In the genomic region with DNA sequence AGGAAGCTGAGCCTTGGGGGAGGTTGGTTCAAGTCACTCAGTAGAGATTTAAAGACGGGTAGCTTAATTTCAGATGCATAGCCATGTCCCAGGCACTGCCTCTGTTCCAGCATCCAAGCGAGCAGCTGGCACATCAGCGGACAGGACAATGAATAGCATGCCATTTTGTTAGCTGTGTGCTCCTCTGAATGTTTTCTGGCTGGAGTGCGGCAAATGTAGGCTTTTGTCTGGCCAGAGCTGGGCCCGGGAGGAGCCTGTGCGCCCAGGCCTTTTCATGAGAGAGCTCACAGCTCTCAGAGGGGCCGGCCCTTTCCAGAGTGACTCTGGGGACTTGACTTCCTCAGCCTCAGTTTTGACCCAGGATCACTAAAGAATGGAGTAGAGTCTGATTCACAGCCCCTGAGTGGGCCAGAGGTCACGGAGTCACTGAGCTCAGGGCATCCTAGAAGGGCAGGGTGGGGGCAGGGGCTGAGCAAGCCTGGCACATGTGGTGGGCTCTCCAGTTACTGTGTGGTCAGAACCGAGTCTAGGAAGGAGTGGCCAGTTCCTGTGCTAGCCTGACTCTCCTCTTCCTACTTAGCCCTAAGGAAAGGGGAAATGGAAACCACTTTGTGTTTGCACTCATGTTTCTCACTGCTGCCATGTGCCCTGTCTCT, we compare ENCODE assay signal across 10 mouse cellular contexts. TPM values are rescaled to one million over a fixed set of nuclear protein-coding genes. Genes with fewer than 3 reads are reported as not detected.
DNase-seq lines count a peak whose midpoint lies in the region; ATAC-seq lines count a peak whose summit lies in the region.
"Had no signal": no experiment of that assay in that cellular context is flagged by ENCODE, and none has a peak within 500 bp of the region (broad histone marks: within the 10 kb centered on the region; RNA-seq: fewer than 3 reads in every experiment).

No protein-coding gene starts in this region.

- WGBS in heart, embryonic 14.5 days: 72% methylated on average over 9 of the region's 9 CpGs
- WGBS in hindbrain, embryonic 13.5 days: 20% methylated on average over 9 of the region's 9 CpGs
- WGBS in midbrain, embryonic 14.5 days: 27% methylated on average over 9 of the region's 9 CpGs

- peak overlapping the region in 1 of 2 experiments; percentile 27; a peak in 2 of 4 replicates for H3K27ac ChIP-seq in heart, embryonic 14.5 days (replicated peaks in 1 of 2; ENCODE audit: control insufficient read depth in 1 of 2, insufficient read depth in 1 of 2, low read depth in 2 of 2, low read length in 2 of 2)
- peak overlapping the region; percentile 81 for H3K27ac ChIP-seq in hindbrain, embryonic 13.5 days
- H3K27ac ChIP-seq in midbrain, embryonic 14.5 days (replicated peaks; ENCODE audit: low read depth, low read length): peak overlapping the region; percentile 70

- no peaks in the 10 kb centered on the region for H3K9me3 ChIP-seq in heart, embryonic 14.5 days (ENCODE audit: control insufficient read depth, low read length)
- no peaks in the 10 kb centered on the region for H3K9me3 ChIP-seq in hindbrain, embryonic 13.5 days
- no peaks in the 10 kb centered on the region for H3K9me3 ChIP-seq in midbrain, embryonic 14.5 days (ENCODE audit: control insufficient read depth, low read length)
- H3K9me3 ChIP-seq: G1E had no signal

- no peak for ATAC-seq in heart, embryonic 14.5 days (ENCODE audit: insufficient number of reproducible peaks, insufficient read depth, low FRiP score, low read depth)
- no peak for ATAC-seq in hindbrain, embryonic 13.5 days (ENCODE audit: low FRiP score)
- no peak for ATAC-seq in midbrain, embryonic 14.5 days (ENCODE audit: low FRiP score, low TSS enrichment)
- ATAC-seq in inflammation-experienced regulatory T-cells, adult 6 months: no peak

- H3K4me1 ChIP-seq in heart, embryonic 14.5 days (ENCODE audit: control insufficient read depth in 2 of 2, insufficient read depth in 2 of 2, low read length in 2 of 2): peaks cover 18 to 35% of the 10 kb centered on the region in 2 experiments
- peaks cover 53% of the 10 kb centered on the region for H3K4me1 ChIP-seq in hindbrain, embryonic 13.5 days (replicated peaks)
- H3K4me1 ChIP-seq in midbrain, embryonic 14.5 days (ENCODE audit: control insufficient read depth, insufficient read depth, low read length): peaks cover 25% of the 10 kb centered on the region

- 0 out of 2 replicates have a peak overlapping the region, but pooled peaks have one; percentile 2 for H3K9ac ChIP-seq in heart, embryonic 14.5 days (ENCODE audit: low read length)
- peak overlapping the region; percentile 65 for H3K9ac ChIP-seq in hindbrain, embryonic 13.5 days
- peak overlapping the region; percentile 42; the same call in 1 of the 2 replicates for H3K9ac ChIP-seq in midbrain, embryonic 14.5 days (replicated peaks; ENCODE audit: low read length)

- no peak overlapping the region for H3K4me3 ChIP-seq in heart, embryonic 14.5 days (ENCODE audit: control insufficient read depth in 1 of 2, insufficient read depth in 1 of 2, low read depth in 1 of 2, low read length in 2 of 2)
- no peak overlapping the region for H3K4me3 ChIP-seq in hindbrain, embryonic 13.5 days
- no peak overlapping the region for H3K4me3 ChIP-seq in midbrain, embryonic 14.5 days (replicated peaks; ENCODE audit: low read depth, low read length)

- no peak for DNase-seq in heart, adult 18-20 months
- DNase-seq in c-Kit-positive CD71-negative TER-119-negative erythroid progenitor cells, embryonic 14.5 days (ENCODE audit: low read depth): peak; percentile 29
- peak; percentile 33 for DNase-seq in midbrain, embryonic 14.5 days
- no peak for DNase-seq in thymus, postnatal 14 days
- DNase-seq in Muller cell, postnatal 12 days (ENCODE audit: inconsistent ontology term): no peak

- H3K36me3 ChIP-seq in heart, embryonic 14.5 days (ENCODE audit: control insufficient read depth, insufficient read depth, low read length): 0 out of 2 replicates have a peak, but pooled peaks cover 5% of the 10 kb centered on the region
- no peaks in the 10 kb centered on the region; the same call in 1 of the 2 replicates for H3K36me3 ChIP-seq in hindbrain, embryonic 13.5 days
- no peaks in the 10 kb centered on the region for H3K36me3 ChIP-seq in midbrain, embryonic 14.5 days (ENCODE audit: control insufficient read depth, insufficient read depth, low read length)

- H3K27me3 ChIP-seq in heart, embryonic 14.5 days (ENCODE audit: control insufficient read depth, insufficient read depth, low read length): no peaks in the 10 kb centered on the region
- no peaks in the 10 kb centered on the region for H3K27me3 ChIP-seq in hindbrain, embryonic 13.5 days
- no peaks in the 10 kb centered on the region for H3K27me3 ChIP-seq in midbrain, embryonic 14.5 days (ENCODE audit: control insufficient read depth, insufficient read depth, low read length)

- H3K4me2 ChIP-seq in heart, embryonic 14.5 days (ENCODE audit: low read length): no peak overlapping the region
- peak overlapping the region; percentile 28 for H3K4me2 ChIP-seq in hindbrain, embryonic 13.5 days
- H3K4me2 ChIP-seq in midbrain, embryonic 14.5 days (ENCODE audit: low read length): peak overlapping the region; percentile 7; the same call in 1 of the 2 replicates

RNA-seq across cellular contexts. Expression of a gene that starts 2.8 kb away (rescaled TPM):
- polyA plus RNA-seq in heart, embryonic 14.5 days (2014; fragmentation: Nextera tagmentation; extraction: Ambion mirVana): 33.1 and 35.4 TPM in 2 replicates
- 10 to 100 TPM; 15.8 to 20.6 TPM for total RNA-seq in heart, adult 18-20 months (2021)
- 44.4 and 44.7 TPM in 2 replicates for polyA plus RNA-seq in hindbrain, embryonic 13.5 days (2015; fragmentation: Nextera tagmentation; extraction: Ambion mirVana)
- 34.5 and 36.0 TPM in 2 replicates for polyA plus RNA-seq in midbrain, embryonic 14.5 days (2014; fragmentation: Nextera tagmentation; extraction: Ambion mirVana)
- polyA plus RNA-seq in inflammation-experienced regulatory T-cells, adult 6 months (2017; shearing (Covaris generic)): 10 to 100 TPM; 38.5 to 42.1 (median 40.3) TPM

RNA-seq across cellular contexts. Expression of a gene that starts 12.8 kb away (rescaled TPM):
- 42.2 and 48.3 TPM in 2 replicates for polyA plus RNA-seq in heart, embryonic 14.5 days (2014; fragmentation: Nextera tagmentation; extraction: Ambion mirVana)
- total RNA-seq in heart, adult 18-20 months (2021): 1 to 10 TPM; 4.3 to 5.1 TPM
- 1.1 and 2.4 TPM in 2 replicates for polyA plus RNA-seq in hindbrain, embryonic 13.5 days (2015; fragmentation: Nextera tagmentation; extraction: Ambion mirVana)
- polyA plus RNA-seq in midbrain, embryonic 14.5 days (2014; fragmentation: Nextera tagmentation; extraction: Ambion mirVana): 0.95 and 1.2 TPM in 2 replicates
- not detected for polyA plus RNA-seq in inflammation-experienced regulatory T-cells, adult 6 months (2017; shearing (Covaris generic))
- total RNA-seq: G1E had no signal
- polyA plus RNA-seq: G1E had no signal

RNA-seq across cellular contexts. Expression of a gene that starts 22.6 kb away (rescaled TPM):
- 169 and 178 TPM in 2 replicates for polyA plus RNA-seq in heart, embryonic 14.5 days (2014; fragmentation: Nextera tagmentation; extraction: Ambion mirVana)
- total RNA-seq in heart, adult 18-20 months (2021): 1,000 to 10,000 TPM; 1,636 to 2,096 TPM
- 0.21 and 0.35 TPM in 2 replicates for polyA plus RNA-seq in hindbrain, embryonic 13.5 days (2015; fragmentation: Nextera tagmentation; extraction: Ambion mirVana)
- 0.31 TPM in 1 of 2 replicates, not detected in the other for polyA plus RNA-seq in midbrain, embryonic 14.5 days (2014; fragmentation: Nextera tagmentation; extraction: Ambion mirVana)
- polyA plus RNA-seq in inflammation-experienced regulatory T-cells, adult 6 months (2017; shearing (Covaris generic)): not detected
- total RNA-seq: G1E had no signal
- polyA plus RNA-seq: G1E had no signal

RNA-seq across cellular contexts. Expression of a gene that starts 25.3 kb away (rescaled TPM):
- polyA plus RNA-seq in heart, embryonic 14.5 days (2014; fragmentation: Nextera tagmentation; extraction: Ambion mirVana): 0.70 and 0.86 TPM in 2 replicates
- under 1 TPM; 0.84 to 0.90 TPM for total RNA-seq in heart, adult 18-20 months (2021)
- 3.2 and 4.2 TPM in 2 replicates for polyA plus RNA-seq in hindbrain, embryonic 13.5 days (2015; fragmentation: Nextera tagmentation; extraction: Ambion mirVana)
- 0.62 and 1.1 TPM in 2 replicates for polyA plus RNA-seq in midbrain, embryonic 14.5 days (2014; fragmentation: Nextera tagmentation; extraction: Ambion mirVana)
- not detected for polyA plus RNA-seq in inflammation-experienced regulatory T-cells, adult 6 months (2017; shearing (Covaris generic))
- total RNA-seq: G1E had no signal
- polyA plus RNA-seq: G1E had no signal

RNA-seq across cellular contexts. Expression of a gene that starts 31.5 kb away (rescaled TPM):
- not detected in 2 replicates for polyA plus RNA-seq in heart, embryonic 14.5 days (2014; fragmentation: Nextera tagmentation; extraction: Ambion mirVana)
- not detected for total RNA-seq in heart, adult 18-20 months (2021)
- 24.6 and 30.7 TPM in 2 replicates for polyA plus RNA-seq in hindbrain, embryonic 13.5 days (2015; fragmentation: Nextera tagmentation; extraction: Ambion mirVana)
- polyA plus RNA-seq in midbrain, embryonic 14.5 days (2014; fragmentation: Nextera tagmentation; extraction: Ambion mirVana): 10.9 and 12.7 TPM in 2 replicates
- polyA plus RNA-seq in inflammation-experienced regulatory T-cells, adult 6 months (2017; shearing (Covaris generic)): not detected
- polyA plus RNA-seq: G1E; limb, embryonic 11.5 days had no signal

Comparison
In these comparisons a context has a peak if more than half of its experiments do, and no peak if none do; other contexts are left out.
1. H3K9ac ChIP-seq: peak in every context shown above with its lines; median percentile 65 in hindbrain, embryonic 13.5 days; 42 in midbrain, embryonic 14.5 days; 2 in heart, embryonic 14.5 days.
2. DNase-seq: peak in c-Kit-positive CD71-negative TER-119-negative erythroid progenitor cells, embryonic 14.5 days (single experiment) and midbrain, embryonic 14.5 days (single experiment); none in heart, adult 18-20 months (0 of 2), thymus, postnatal 14 days (single experiment) and Muller cell, postnatal 12 days (single experiment).
3. RNA of a gene that starts 12.8 kb away (polyA plus RNA-seq): 42.2 to 48.3 TPM in heart, embryonic 14.5 days; 1.1 to 2.4 TPM in hindbrain, embryonic 13.5 days, 0.95 to 1.2 TPM in midbrain, embryonic 14.5 days and not detected in inflammation-experienced regulatory T-cells, adult 6 months; every median in the first group is over 10 times any median in the second.
4. RNA of a gene that starts 22.6 kb away (polyA plus RNA-seq): 169 to 178 TPM in heart, embryonic 14.5 days; 0.21 to 0.35 TPM in hindbrain, embryonic 13.5 days, 0.31 TPM in midbrain, embryonic 14.5 days and not detected in inflammation-experienced regulatory T-cells, adult 6 months; every median in the first group is over 100 times any median in the second.